Mouse (Mus musculus): ENCODE measurements at regions not wholly inside any gene's neighbourhood (a gene's known extent, or its start where the extent isn't known, plus 50 kb on each side); places are given as distances from the start of the nearest gene placed in this dataset.
A peak's percentile ranks its signal among the peaks of the same experiment; 100 is the strongest.

DNA sequence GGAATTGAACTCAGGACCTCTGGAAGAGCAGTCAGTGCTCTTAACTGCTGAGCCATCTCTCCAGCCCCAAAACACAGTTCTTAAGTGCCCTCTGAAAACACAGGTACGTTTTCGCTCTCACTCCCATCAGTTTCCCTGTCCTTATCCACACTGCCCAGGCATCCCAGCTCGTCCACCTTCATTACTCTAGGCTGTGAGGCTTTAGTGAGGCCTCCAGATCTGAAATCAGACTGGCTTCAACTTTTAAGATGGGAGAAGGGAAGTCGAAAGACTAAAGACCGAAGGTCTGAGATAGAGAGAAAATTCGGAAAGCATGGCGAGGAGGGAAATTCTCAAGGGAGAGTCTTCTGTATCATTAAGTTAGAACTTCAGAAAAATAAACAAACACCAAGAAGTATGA is 54.8 kb upstream of the Tet2 start:
- DNase-seq (ENCODE audit: low read depth): no peak
- TF ChIP-seq POLR2A (IDR thresholded peaks at IDR 0.05; ENCODE audit: borderline replicate concordance, extremely low read depth, insufficient read depth, insufficient read length, poor library complexity, severe bottlenecking) (no peak), CTCF (IDR thresholded peaks at IDR 0.05; ENCODE audit: borderline replicate concordance, extremely low read depth, insufficient read depth, insufficient read length) (no peak)

DNA sequence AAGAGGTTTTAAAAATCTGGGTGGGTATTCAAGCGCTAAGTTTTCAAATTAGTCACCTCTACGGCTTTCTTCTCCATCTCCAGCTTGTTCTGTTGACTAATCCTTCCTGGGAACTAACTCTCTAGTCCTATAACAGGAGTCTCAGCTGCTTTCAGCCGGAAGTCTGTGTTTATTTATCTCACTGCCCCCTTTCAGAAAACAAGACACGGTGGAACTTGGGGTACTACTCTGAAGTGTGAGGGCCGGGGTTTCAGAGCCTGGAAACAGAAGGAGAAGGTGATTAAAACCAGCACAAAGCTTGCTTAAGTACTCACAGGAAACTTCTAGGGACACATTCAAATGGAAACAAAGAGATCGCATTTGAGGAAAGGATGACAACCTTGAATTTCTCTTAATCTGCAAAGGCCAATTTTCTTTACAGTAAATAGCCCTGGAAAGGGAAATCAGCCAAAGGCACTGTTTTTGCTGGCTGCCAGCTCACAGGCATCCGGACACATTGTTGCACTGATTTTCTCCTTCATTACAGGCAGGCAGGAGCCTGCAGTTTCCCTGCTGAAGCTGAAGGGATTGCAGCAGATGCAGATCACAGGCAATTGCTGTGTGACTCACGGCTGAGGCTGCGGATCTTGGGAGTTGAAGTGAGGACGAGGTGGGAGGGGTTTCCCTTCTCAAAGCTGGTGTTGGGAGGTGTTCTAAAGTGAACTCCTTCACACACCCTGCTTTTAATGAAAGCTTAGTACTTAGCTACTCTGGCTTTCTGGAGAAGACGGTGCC is 55.7 kb upstream of the Tet2 start:
- no peak for TF ChIP-seq CTCF (IDR thresholded peaks at IDR 0.05; ENCODE audit: borderline replicate concordance, extremely low read depth, insufficient read depth, insufficient read length)
- no peak for TF ChIP-seq POLR2A (IDR thresholded peaks at IDR 0.05; ENCODE audit: borderline replicate concordance, extremely low read depth, insufficient read depth, insufficient read length, poor library complexity, severe bottlenecking)
- peak; percentile 87 for DNase-seq (ENCODE audit: low read depth)

DNA sequence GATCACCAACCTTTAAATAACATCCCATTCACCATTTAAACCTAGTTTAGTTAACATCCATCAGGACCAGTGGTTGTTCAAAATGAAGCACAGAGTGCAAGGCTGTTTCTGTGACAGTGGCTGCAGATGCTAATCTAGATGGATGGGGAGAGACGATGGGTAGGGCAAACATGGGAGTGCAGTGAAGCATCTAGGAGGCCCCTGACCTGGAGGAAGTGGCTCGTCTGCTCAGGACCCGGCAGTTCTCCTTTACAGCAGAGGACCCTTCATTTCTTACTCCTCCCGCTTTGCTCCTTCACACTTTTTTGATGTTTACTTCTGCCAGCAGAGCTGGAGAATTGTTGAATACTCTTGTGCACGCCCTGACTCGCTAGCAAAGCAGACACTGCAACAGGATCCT is 60.5 kb upstream of the Tet2 start:
- no peak for DNase-seq (ENCODE audit: low read depth)

DNA sequence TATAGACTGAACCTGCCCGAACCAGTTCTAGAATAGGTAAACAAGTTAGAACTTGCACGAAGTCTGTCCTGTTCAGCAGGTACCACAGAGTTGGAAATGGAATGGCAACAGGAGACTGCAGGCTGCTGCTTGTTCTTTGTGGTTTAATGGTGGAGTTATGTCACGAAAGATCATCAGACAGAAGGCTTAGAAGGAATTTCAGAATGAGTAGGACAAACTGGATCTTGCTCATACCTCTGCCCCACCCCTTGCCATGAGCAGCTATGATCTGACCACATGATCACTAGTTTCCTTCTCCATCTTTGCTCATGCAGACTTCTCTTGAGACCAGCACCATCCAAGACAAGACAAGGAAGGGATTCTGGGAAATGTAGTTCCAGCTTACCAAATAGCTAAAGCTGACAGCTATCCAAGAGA is 63.9 kb upstream of the Tet2 start:
- DNase-seq (ENCODE audit: low read depth): no peak
- TF ChIP-seq CTCF (IDR thresholded peaks at IDR 0.05; ENCODE audit: borderline replicate concordance, extremely low read depth, insufficient read depth, insufficient read length) (no peak), POLR2A (IDR thresholded peaks at IDR 0.05; ENCODE audit: borderline replicate concordance, extremely low read depth, insufficient read depth, insufficient read length, poor library complexity, severe bottlenecking) (no peak)

More for the DNA sequence above, 60.5 kb upstream of the Tet2 start:
- TF ChIP-seq POLR2A (IDR thresholded peaks at IDR 0.05; ENCODE audit: borderline replicate concordance, extremely low read depth, insufficient read depth, insufficient read length, poor library complexity, severe bottlenecking): no peak
- no peak for TF ChIP-seq CTCF (IDR thresholded peaks at IDR 0.05; ENCODE audit: borderline replicate concordance, extremely low read depth, insufficient read depth, insufficient read length)

DNA sequence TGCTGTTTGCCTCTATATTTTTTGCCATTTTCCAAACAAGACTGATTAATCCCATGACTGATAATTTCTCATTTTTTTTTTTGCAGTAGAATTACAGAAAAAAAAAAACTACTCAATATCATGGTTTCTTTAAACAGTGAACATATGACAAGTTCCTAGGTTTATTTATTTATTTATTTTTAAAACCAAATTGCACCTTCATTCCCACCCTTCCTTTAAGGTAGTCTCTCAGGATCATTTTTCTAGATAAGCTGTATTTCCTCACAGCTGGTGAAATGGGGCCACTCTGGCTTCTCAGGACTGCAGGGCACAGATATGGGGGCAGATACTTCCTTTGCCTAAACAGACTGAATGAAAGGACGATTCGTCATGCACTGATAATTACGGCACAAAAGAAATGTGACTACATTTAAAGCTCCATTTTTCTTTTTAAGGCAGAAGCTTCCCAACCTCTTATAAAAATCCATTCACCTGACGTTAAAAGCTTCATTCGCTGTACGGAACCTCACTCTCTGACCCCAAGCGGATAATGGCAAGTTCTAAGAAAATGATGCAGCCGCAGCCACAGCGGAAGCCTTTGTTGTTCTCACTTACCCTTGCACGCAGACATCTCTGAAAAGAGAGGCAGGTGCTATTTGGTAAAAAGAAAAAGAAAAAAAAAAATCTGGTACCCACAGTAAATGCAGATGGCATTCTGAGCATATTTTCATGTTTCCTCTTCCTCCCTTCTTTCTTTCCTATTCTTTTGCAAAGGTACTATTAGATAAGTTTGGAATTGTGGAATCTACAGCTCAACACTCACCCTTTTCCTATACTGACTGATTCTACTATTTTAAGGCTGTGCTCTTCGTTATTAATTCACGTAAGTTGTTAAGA is 69.1 kb upstream of the Tet2 start:
- peak; percentile 81 for DNase-seq (ENCODE audit: low read depth)
- no peak for TF ChIP-seq POLR2A (IDR thresholded peaks at IDR 0.05; ENCODE audit: borderline replicate concordance, extremely low read depth, insufficient read depth, insufficient read length, poor library complexity, severe bottlenecking)
- no peak for TF ChIP-seq CTCF (IDR thresholded peaks at IDR 0.05; ENCODE audit: borderline replicate concordance, extremely low read depth, insufficient read depth, insufficient read length)

DNA sequence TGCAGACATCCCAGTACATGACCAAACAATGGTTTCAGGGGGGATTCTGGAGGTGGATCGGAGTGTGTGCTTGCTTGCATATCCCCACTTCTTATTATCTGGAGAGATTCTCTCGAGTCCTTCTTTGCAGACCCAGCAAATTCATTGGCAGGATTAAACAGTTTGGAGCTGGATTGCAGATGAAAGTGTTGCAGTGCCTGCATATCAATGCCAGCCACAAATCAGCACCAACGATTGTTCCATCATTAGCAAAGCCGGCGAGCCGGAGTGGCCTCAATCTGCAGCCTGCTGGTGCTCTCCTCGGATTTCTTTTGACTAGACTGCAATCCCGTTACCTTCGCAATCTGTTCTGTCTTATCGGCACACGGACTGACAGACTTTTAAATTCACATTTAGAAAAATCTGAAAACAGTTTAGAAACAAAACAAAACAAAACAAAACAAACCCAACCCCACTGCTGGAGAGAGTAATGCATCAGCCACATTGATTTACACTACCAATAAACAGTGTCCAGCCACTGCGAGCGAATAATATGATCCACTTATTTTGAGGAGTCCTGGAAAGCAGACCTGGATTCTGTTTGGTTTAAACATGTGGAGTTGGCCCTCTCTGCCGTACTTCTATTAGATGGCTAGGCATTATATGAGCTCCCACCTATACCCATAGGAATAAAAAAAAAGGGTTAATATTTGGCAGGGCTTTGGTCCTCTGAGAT is 69.9 kb upstream of the Tet2 start:
- DNase-seq (ENCODE audit: low read depth): peak; percentile 89
- TF ChIP-seq POLR2A (IDR thresholded peaks at IDR 0.05; ENCODE audit: borderline replicate concordance, extremely low read depth, insufficient read depth, insufficient read length, poor library complexity, severe bottlenecking) (0 out of 2 replicates have a peak, but pooled peaks have one; percentile 16), CTCF (IDR thresholded peaks at IDR 0.05; ENCODE audit: borderline replicate concordance, extremely low read depth, insufficient read depth, insufficient read length) (no peak)

DNA sequence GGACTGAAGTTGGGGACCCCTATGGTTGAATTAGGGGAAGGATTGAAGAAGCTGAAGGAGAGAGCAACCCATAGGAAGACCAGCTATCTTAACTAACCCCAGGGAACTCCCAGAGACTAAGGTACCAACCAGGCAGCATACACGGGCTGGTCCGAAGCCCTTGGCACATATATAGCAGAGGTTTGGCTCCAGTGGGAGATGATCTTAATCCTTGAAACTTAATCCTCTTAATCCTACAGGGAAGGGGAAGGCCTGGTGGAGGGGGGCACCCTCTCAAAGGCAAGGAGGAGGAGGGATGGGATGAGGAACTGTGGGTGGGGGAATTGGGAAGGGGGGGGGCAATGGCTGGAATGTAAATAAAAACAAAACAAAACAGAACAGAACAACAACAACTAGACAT is 72.1 kb upstream of the Tet2 start:
- no peak for DNase-seq (ENCODE audit: low read depth)
- TF ChIP-seq CTCF (IDR thresholded peaks at IDR 0.05; ENCODE audit: borderline replicate concordance, extremely low read depth, insufficient read depth, insufficient read length) (no peak), POLR2A (IDR thresholded peaks at IDR 0.05; ENCODE audit: borderline replicate concordance, extremely low read depth, insufficient read depth, insufficient read length, poor library complexity, severe bottlenecking) (no peak)

DNA sequence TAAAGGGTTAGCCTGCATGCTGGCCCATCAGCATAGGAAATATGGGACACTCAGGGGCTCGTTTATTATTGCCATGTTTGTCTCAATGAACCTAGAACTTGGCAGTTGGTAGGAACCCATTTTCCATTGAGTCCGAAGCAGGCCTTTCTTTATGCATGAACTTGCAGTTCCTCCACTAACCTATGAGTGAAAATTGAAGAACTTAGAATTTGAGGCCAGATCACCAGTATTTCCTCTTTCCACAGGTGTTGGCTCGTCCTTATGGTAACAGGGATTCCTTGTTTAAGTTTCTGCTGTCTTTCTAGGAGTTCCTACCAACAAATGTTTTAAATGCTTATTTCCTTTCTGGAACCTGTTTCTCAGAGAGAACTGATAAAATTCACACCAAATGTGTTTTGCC is 73.6 kb upstream of the Tet2 start:
- no peak for DNase-seq (ENCODE audit: low read depth)
- TF ChIP-seq POLR2A (IDR thresholded peaks at IDR 0.05; ENCODE audit: borderline replicate concordance, extremely low read depth, insufficient read depth, insufficient read length, poor library complexity, severe bottlenecking) (no peak), CTCF (IDR thresholded peaks at IDR 0.05; ENCODE audit: borderline replicate concordance, extremely low read depth, insufficient read depth, insufficient read length) (no peak)

DNA sequence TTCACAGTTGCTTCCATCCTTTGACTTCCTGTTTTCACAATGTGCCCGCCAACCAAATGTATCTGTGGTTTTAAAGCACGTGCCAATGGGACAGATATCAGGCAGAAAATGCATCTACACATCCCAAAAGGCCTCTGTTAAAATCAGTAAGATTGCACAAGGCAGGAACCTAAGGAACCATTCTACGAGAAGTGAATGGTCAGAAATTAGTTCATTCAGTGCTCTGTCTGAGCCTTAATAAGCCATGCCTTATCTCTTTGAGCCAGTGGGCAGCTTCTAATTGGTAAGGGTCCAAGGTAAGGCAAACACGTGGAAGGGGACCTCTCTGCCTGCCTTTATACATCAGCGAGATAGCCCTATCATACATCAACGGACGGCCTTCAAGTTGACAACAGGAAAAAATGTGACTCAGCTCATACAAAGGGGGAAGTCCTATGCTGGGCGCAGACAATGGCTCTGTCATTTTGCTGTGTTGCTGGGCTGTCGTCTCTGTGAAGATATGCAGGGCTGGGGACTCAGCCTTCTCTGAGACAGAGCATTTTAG is 78.3 kb upstream of the Tet2 start:
- no peak for TF ChIP-seq POLR2A (IDR thresholded peaks at IDR 0.05; ENCODE audit: borderline replicate concordance, extremely low read depth, insufficient read depth, insufficient read length, poor library complexity, severe bottlenecking)
- no peak for TF ChIP-seq CTCF (IDR thresholded peaks at IDR 0.05; ENCODE audit: borderline replicate concordance, extremely low read depth, insufficient read depth, insufficient read length)
- peak; percentile 7 for DNase-seq (ENCODE audit: low read depth)

DNA sequence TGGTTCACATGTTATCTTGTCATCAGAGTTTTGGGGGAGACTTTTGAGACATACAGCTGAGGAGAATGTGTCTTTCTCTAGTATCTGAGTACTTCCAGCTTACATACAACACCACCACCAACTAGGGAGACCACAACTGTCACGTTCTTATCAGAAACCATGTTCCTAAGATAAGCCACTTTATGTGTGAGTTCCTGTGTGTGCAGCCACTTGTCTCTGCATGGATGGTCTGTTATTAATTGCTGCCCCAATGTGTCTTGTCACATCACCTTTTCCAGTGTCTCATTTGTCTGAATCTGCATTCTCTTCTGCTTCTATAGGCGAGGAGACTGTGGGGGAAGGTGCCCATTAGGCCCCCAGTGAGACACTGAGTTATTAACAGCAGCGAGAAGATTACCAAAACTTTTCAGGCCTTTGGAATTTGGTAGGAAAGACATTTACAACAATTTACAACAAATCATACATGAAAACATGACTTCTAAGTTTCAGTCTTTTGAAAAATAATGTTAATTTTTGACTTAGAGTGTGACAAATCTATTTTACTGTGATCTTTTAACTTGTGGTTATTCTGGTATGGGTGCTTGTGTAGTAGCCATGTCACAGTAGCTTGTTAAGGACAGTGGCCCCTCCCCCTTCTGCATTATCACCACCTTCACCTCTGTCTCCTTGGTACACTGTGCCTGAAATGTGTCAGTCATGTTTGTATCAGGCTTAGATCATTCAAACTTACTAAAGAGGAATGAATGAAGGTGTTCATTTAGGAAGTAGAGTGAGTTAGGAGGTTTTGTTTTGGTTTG is 79.3 kb upstream of the Tet2 start:
- DNase-seq (ENCODE audit: low read depth): no peak
- no peak for TF ChIP-seq POLR2A (IDR thresholded peaks at IDR 0.05; ENCODE audit: borderline replicate concordance, extremely low read depth, insufficient read depth, insufficient read length, poor library complexity, severe bottlenecking)
- TF ChIP-seq CTCF (IDR thresholded peaks at IDR 0.05; ENCODE audit: borderline replicate concordance, extremely low read depth, insufficient read depth, insufficient read length): no peak

Measured in brain, embryonic 14.5 days (tissue).